Mouse (Mus musculus) CH12.LX (cell line): Measurements from ENCODE around the gene Gdf7.

Experiments used
- BHLHE40 ChIP-seq: IDR thresholded peaks from 2 replicates; pipeline ENCODE4 v1.6.1; 2011; ENCODE audit warnings: mild to moderate bottlenecking, low read depth, low read length, improper control_type of control experiment
- ELF1 ChIP-seq: IDR thresholded peaks from 2 replicates; pipeline ENCODE4 v1.6.1; 2014; ENCODE audit warnings: low read depth, mild to moderate bottlenecking, inconsistent platforms, low read length, improper control_type of control experiment
- EP300 ChIP-seq: IDR thresholded peaks from 2 replicates; pipeline ENCODE4 v1.6.1; 2011; ENCODE audit warnings: low read length, improper control_type of control experiment
- PAX5 ChIP-seq: IDR thresholded peaks from 2 replicates; pipeline ENCODE4 v1.6.1; 2012; ENCODE audit warnings: low read length, inconsistent platforms, mixed read lengths
- SMC3 ChIP-seq: IDR thresholded peaks from 2 replicates; pipeline ENCODE4 v1.6.1; 2011; ENCODE audit warnings: low read depth, low read length, improper control_type of control experiment

DNA sequence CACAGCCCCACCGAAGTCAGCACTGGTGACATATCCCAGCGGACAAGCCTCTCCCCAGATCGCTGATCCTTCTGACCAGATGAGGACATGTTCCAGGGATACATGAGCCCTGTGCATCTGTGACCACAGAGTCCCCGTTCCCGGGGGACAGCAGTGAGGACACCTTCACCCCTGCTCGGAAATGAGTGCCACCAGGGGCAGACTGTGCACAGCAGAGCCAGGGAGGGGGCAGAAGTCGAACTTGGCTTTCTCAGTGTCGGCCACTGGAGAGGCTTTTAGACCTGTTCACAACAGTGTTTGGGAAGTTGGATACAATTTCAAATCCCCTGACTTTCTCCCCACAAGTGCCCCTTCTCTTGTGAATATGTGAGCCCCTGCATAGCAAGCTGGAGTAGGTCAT lies 12.3 kb downstream of the Gdf7 start:
- TF ChIP-seq PAX5: no peak
- no peak for TF ChIP-seq SMC3
- TF ChIP-seq ELF1: no peak
- no peak for TF ChIP-seq BHLHE40
- TF ChIP-seq EP300: no peak
